Mouse (Mus musculus) ES-E14 (cell line): ENCODE measurements around the gene Sirt4. TPM values are rescaled to one million over a fixed set of nuclear protein-coding genes. Genes with fewer than 3 reads are reported as not detected.
A peak's percentile ranks its signal among the peaks of the same experiment; 100 is the strongest.
"Not testable (repeated sequence)": the region's sequence is repeated elsewhere in the genome, so short reads cannot be mapped to it uniquely, and the experiment has no call there.

ENCODE experiments used
- DNase-seq: peaks from one replicate; pipeline ENCODE4 v3.0.0-alpha.2; 2013; ENCODE audit warnings: low read depth, low spot score
- H3K27ac ChIP-seq: 2 replicates; pipeline ENCODE4 v1.5.1; 2012; ENCODE audit warnings: low read depth, mild to moderate bottlenecking, low read length, moderate library complexity, mixed read lengths; ENCODE audit not compliant: poor library complexity, insufficient read depth, severe bottlenecking
- H3K36me3 ChIP-seq: 2 replicates; pipeline ENCODE4 v1.6.1; 2012; ENCODE audit warnings: mild to moderate bottlenecking, low read length, moderate library complexity, mixed read lengths; ENCODE audit not compliant: control insufficient read depth, poor library complexity, insufficient read depth, severe bottlenecking
- H3K4me1 ChIP-seq, 2 experiments: fragments of 150-350 bp in 1 of 2; sonication (generic) in 1 of 2; 2 replicates each; pipeline ENCODE4 v1.6.1; 2012; ENCODE audit warnings: low read length in 2 of 2, mild to moderate bottlenecking in 1 of 2, mixed read lengths in 1 of 2; ENCODE audit not compliant: control insufficient read depth in 2 of 2, insufficient read depth in 2 of 2, poor library complexity in 1 of 2
- H3K4me3 ChIP-seq, 2 experiments: fragments of 150-350 bp in 1 of 2; sonication (generic) in 1 of 2; 2 replicates each; pipeline ENCODE4 v1.5.1; 2012; ENCODE audit warnings: low read length in 2 of 2, low read depth in 1 of 2, mild to moderate bottlenecking in 1 of 2, mixed read lengths in 1 of 2; ENCODE audit not compliant: insufficient read depth in 1 of 2, poor library complexity in 1 of 2, severe bottlenecking in 1 of 2
- H3K9ac ChIP-seq: 2 replicates; pipeline ENCODE4 v1.6.1; 2012; ENCODE audit warnings: low read depth, mild to moderate bottlenecking, low read length, mixed read lengths; ENCODE audit not compliant: poor library complexity, insufficient read depth, severe bottlenecking
- H3K9me3 ChIP-seq: fragments of 150-350 bp; sonication (generic); 2 replicates; pipeline ENCODE4 v1.6.1; 2012; ENCODE audit warnings: low read depth, mild to moderate bottlenecking, low read length; ENCODE audit not compliant: control insufficient read depth, insufficient read depth
- CHD2 ChIP-seq: IDR thresholded peaks from 2 replicates; pipeline ENCODE4 v1.6.1; 2014; ENCODE audit warnings: mild to moderate bottlenecking, low read depth, low read length, inconsistent platforms
- HCFC1 ChIP-seq: IDR thresholded peaks from 2 replicates; pipeline ENCODE4 v1.6.1; 2012; ENCODE audit warnings: low read length, inconsistent platforms, borderline replicate concordance; ENCODE audit not compliant: insufficient read depth
- MAFK ChIP-seq: IDR thresholded peaks from 2 replicates; pipeline ENCODE4 v1.6.1; 2014; ENCODE audit warnings: mild to moderate bottlenecking, low read depth, low read length, inconsistent platforms; ENCODE audit not compliant: insufficient read depth
- ZC3H11A ChIP-seq: IDR thresholded peaks from 2 replicates; pipeline ENCODE4 v1.6.1; 2012; ENCODE audit warnings: low read depth, mild to moderate bottlenecking, inconsistent platforms, low read length, borderline replicate concordance
- ZNF384 ChIP-seq: IDR thresholded peaks from 2 replicates; pipeline ENCODE4 v1.6.1; 2012; ENCODE audit warnings: low read depth, low read length, inconsistent platforms
- in situ Hi-C, 2 experiments: fragments of 600-800 bp; cut with MboI; formaldehyde crosslinking; loops; one replicate each; pipeline ENCODE4 v1.15.1; 2025; ENCODE audit warnings: low sequenced_read_pairs in 2 of 2, inconsistent platforms in 1 of 2; ENCODE audit not compliant: unreplicated experiment in 2 of 2
- total RNA-seq: library from RNA; depleted of rRNA; stranded (reverse); fragments of 300-350 nt; gene quantifications from 2 replicates; pipeline ENCODE4 v1.2.3, GENCODE M21; 2012

Sirt4 gene
- total RNA-seq, 1 experiment = 15.3 TPM

- no peak overlapping the region for H3K4me3 ChIP-seq
- no peak overlapping the region for H3K9ac ChIP-seq
- H3K27ac ChIP-seq = no peak overlapping the region
- in situ Hi-C loops = loop anchor here in 1 of 2 experiments (10.0 kb wide), 1 partner anchor 92 kb away; no protein-coding TSS in a partner anchor
- peaks cover 2 to 16% of the 10 kb centered on the region in 2 experiments; a peak in 2 of 4 replicates for H3K4me1 ChIP-seq
- no peaks in the 10 kb centered on the region for H3K9me3 ChIP-seq
- TF ChIP-seq MAFK (no peak), ZNF384 (no peak), HCFC1 (no peak), ZC3H11A (no peak)
- peaks cover 9% of the 10 kb centered on the region; the same call in 1 of the 2 replicates for H3K36me3 ChIP-seq
- no peak for DNase-seq
These were observed 37.4 kb downstream of the Sirt4 start for GRCm38 (mm10) chr5:115447108-115447507.

GRCm38 (mm10) chr5:115444130-115444529, 40.4 kb downstream of the Sirt4 start:
- peak; percentile 75 for DNase-seq
- peak overlapping the region; percentile 6; the same call in 1 of the 2 replicates for H3K27ac ChIP-seq
- H3K4me3 ChIP-seq = no peak overlapping the region
- no peak overlapping the region for H3K9ac ChIP-seq
- H3K4me1 ChIP-seq = peaks cover 5 to 12% of the 10 kb centered on the region in 2 experiments; a peak in 2 of 4 replicates
- in situ Hi-C loops = loop anchor here (5.0 to 10.0 kb wide), 2 partner anchors 67 to 89 kb away; no protein-coding TSS in a partner anchor
- no peaks in the 10 kb centered on the region for H3K9me3 ChIP-seq
- H3K36me3 ChIP-seq = peaks cover 14% of the 10 kb centered on the region; the same call in 1 of the 2 replicates
- TF ChIP-seq ZC3H11A (no peak), HCFC1 (no peak), ZNF384 (no peak)

- in situ Hi-C loops = loop anchor here (5.0 to 10.0 kb wide), 2 partner anchors 65 to 88 kb away; no protein-coding TSS in a partner anchor
- peak; percentile 60; the same call in 1 of the 2 replicates for TF ChIP-seq ZC3H11A
- H3K4me1 ChIP-seq = peaks cover 7 to 19% of the 10 kb centered on the region in 2 experiments
- not testable (repeated sequence) for H3K4me3 ChIP-seq, H3K9me3 ChIP-seq, H3K27ac ChIP-seq, H3K9ac ChIP-seq, DNase-seq
- peaks cover 13% of the 10 kb centered on the region; the same call in 1 of the 2 replicates for H3K36me3 ChIP-seq
These were observed 41.9 kb downstream of the Sirt4 start for GRCm38 (mm10) chr5:115442663-115443062.

GRCm38 (mm10) chr5:115441205-115441849, 43.2 kb downstream of the Sirt4 start:
- TF ChIP-seq HCFC1 (no peak), ZC3H11A (peak; percentile 75), MAFK (no peak), CHD2 (no peak), ZNF384 (no peak)
- no peak overlapping the region for H3K9ac ChIP-seq
- H3K27ac ChIP-seq = no peak overlapping the region
- no peaks in the 10 kb centered on the region for H3K9me3 ChIP-seq
- peaks cover 10% of the 10 kb centered on the region; the same call in 1 of the 2 replicates for H3K36me3 ChIP-seq
- DNase-seq = no peak
- in situ Hi-C loops = loop anchor here (5.0 to 10.0 kb wide), 2 partner anchors 64 to 87 kb away; no protein-coding TSS in a partner anchor
- no peak overlapping the region for H3K4me3 ChIP-seq
- H3K4me1 ChIP-seq = peaks cover 8 to 27% of the 10 kb centered on the region in 2 experiments

- Histone ChIP-seq H3K4me1 (peaks cover 7 to 29% of the 10 kb centered on the region in 2 experiments), H3K4me3 (no peak overlapping the region), H3K36me3 (peaks cover 5% of the 10 kb centered on the region; the same call in 1 of the 2 replicates), H3K9me3 (no peaks in the 10 kb centered on the region), H3K9ac (no peak overlapping the region), H3K27ac (no peak overlapping the region)
- TF ChIP-seq MAFK = no peak
- TF ChIP-seq ZC3H11A = no peak
- no peak for TF ChIP-seq HCFC1
- in situ Hi-C loops = no loop called here
- DNase-seq = no peak
These were observed 45.9 kb downstream of the Sirt4 start for GRCm38 (mm10) chr5:115438667-115439066.
